Mouse (Mus musculus): ENCODE data around the gene Cnih3. TPM values are rescaled to one million over a fixed set of nuclear protein-coding genes. Genes with fewer than 3 reads are reported as not detected.

The Cnih3 gene
- polyA plus RNA-seq, 1 experiment from 2014 or later: not detected

DNA sequence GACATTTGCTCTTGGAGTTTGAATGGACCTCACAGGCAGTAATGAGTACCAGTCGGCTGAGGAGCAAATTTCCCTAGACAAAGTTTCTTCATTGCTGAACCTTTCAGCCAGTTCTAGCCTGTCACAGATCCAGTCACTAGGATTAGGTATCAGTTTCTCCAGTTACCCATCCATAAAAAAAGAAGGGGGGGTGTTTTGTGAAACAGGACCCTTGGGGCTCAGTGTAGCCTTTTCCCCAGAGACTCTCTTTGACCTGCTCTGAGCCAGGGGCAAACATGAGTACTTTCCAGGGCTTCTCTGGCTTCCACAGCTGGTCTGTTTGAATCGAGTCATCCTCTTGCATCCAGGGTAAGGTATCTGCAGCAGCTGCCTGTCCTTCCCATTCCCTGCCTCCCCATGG lies 5.4 kb downstream of the Cnih3 start:
- ATAC-seq: no peak
- H3K27ac ChIP-seq (ENCODE audit: low read depth): no peak overlapping the region

DNA sequence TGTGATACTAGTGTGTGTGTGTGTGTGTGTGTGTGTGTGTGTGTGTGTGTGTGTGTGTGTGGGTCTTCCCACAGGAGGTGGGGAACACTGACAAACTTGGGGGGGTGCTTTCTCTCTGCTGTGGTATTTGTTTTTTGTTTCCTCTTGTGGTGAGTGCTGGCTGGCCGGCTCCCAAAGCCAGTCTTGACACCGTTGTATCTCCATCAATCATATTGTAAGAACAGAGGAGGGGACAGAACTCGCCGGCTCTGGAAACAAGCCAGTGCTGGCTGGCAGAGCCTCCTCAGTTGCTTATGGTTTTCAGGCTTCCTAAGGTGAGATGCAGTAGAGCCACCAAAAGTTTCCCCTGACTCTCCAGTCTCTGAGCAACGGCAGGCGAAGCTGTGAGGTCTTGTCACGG lies 6.1 kb downstream of the Cnih3 start:
- no peak overlapping the region for H3K4me2 ChIP-seq (ENCODE audit: low read depth, low read length)
- H3K9me3 ChIP-seq (ENCODE audit: low read length): no peaks in the 10 kb centered on the region
- no peak overlapping the region for H3K4me3 ChIP-seq (ENCODE audit: low read depth, low read length)
- H3K27ac ChIP-seq (ENCODE audit: low read depth): no peak overlapping the region
- TF ChIP-seq EP300 (IDR thresholded peaks at IDR 0.05; ENCODE audit: low read depth) (no peak), CTCF (IDR thresholded peaks at IDR 0.05; ENCODE audit: low read depth) (no peak)
- H3K27me3 ChIP-seq (ENCODE audit: insufficient read depth, low read length): peaks cover 29% of the 10 kb centered on the region
- DNase-seq (no peak), ATAC-seq (no peak)
- H3K36me3 ChIP-seq (replicated peaks; ENCODE audit: insufficient read depth, low read length): no peaks in the 10 kb centered on the region
- H3K9ac ChIP-seq (replicated peaks): no peak overlapping the region
- WGBS (ENCODE audit: insufficient replicate concordance): 44% methylated on average over 7 of the region's 7 CpGs
- H3K4me1 ChIP-seq (ENCODE audit: insufficient read depth): peaks cover 1% of the 10 kb centered on the region; the same call in 1 of the 2 replicates

More for the DNA sequence above, 5.4 kb downstream of the Cnih3 start:
- 47% methylated on average over 2 of the region's 2 CpGs for WGBS (ENCODE audit: insufficient replicate concordance)
- peaks cover 4% of the 10 kb centered on the region; the same call in 1 of the 2 replicates for H3K4me1 ChIP-seq (ENCODE audit: insufficient read depth)
- no peak overlapping the region for H3K9ac ChIP-seq (replicated peaks)
- DNase-seq: no peak
- TF ChIP-seq EP300 (IDR thresholded peaks at IDR 0.05; ENCODE audit: low read depth) (no peak), CTCF (IDR thresholded peaks at IDR 0.05; ENCODE audit: low read depth) (no peak)
- H3K27me3 ChIP-seq (ENCODE audit: insufficient read depth, low read length): peaks cover 36% of the 10 kb centered on the region
- no peaks in the 10 kb centered on the region for H3K36me3 ChIP-seq (replicated peaks; ENCODE audit: insufficient read depth, low read length)
- no peaks in the 10 kb centered on the region for H3K9me3 ChIP-seq (ENCODE audit: low read length)
- H3K4me2 ChIP-seq (ENCODE audit: low read depth, low read length): no peak overlapping the region
- no peak overlapping the region for H3K4me3 ChIP-seq (ENCODE audit: low read depth, low read length)

DNA sequence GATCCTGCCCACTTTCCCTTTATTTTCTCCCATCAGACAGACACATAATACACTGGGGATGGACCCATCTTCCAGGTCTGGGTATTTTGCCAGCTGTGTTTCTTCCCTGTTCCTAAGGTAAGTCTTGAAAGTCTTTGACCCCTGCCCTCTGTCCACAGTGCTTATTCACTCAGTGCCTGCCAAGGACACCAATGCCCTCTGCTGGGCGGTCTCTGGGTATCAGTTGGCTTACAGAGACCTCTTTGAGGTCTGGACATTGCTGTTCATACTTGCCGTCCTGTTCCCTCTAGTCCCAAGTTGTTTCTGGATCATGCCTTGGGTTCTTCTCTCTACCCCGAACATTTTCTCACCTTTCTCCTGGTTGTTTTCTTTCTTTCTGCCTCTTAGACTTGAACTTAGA lies 8.3 kb downstream of the Cnih3 start:
- DNase-seq (no peak), ATAC-seq (no peak)
- Histone ChIP-seq H3K9ac (replicated peaks) (no peak overlapping the region), H3K27me3 (ENCODE audit: insufficient read depth, low read length) (peaks cover 8% of the 10 kb centered on the region), H3K36me3 (replicated peaks; ENCODE audit: insufficient read depth, low read length) (no peaks in the 10 kb centered on the region), H3K27ac (ENCODE audit: low read depth) (no peak overlapping the region), H3K4me1 (ENCODE audit: insufficient read depth) (no peaks in the 10 kb centered on the region), H3K4me2 (ENCODE audit: low read depth, low read length) (no peak overlapping the region), H3K9me3 (ENCODE audit: low read length) (no peaks in the 10 kb centered on the region), H3K4me3 (ENCODE audit: low read depth, low read length) (no peak overlapping the region)
- no peak for TF ChIP-seq EP300 (IDR thresholded peaks at IDR 0.05; ENCODE audit: low read depth)
- TF ChIP-seq CTCF (IDR thresholded peaks at IDR 0.05; ENCODE audit: low read depth): peak; percentile 47; the same call in 1 of the 2 replicates
- WGBS (ENCODE audit: insufficient replicate concordance): 64% methylated on average over 3 of the region's 3 CpGs

DNA sequence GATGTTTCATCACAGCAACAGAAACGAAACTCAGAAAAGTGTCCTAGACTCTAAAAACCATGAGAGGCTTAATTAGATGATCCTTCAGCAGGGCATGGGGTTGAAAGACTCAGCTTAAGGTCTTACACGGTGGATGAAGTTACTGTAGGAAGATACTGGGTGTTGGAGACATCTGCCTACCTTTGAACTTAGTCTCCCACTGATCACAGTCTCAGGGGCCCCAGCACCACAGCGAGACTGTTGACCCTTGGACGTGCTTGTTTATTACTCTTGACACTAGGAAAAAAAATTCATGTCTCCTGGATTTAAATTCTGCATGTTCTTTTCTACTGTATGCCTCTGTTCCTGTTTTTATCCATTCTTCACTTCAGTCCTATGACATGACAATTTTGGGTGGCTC lies 11.6 kb downstream of the Cnih3 start:
- Histone ChIP-seq H3K4me1 (ENCODE audit: insufficient read depth) (no peaks in the 10 kb centered on the region), H3K4me3 (ENCODE audit: low read depth, low read length) (no peak overlapping the region), H3K4me2 (ENCODE audit: low read depth, low read length) (no peak overlapping the region), H3K36me3 (replicated peaks; ENCODE audit: insufficient read depth, low read length) (no peaks in the 10 kb centered on the region), H3K9me3 (ENCODE audit: low read length) (no peaks in the 10 kb centered on the region), H3K27me3 (ENCODE audit: insufficient read depth, low read length) (peaks cover 5% of the 10 kb centered on the region; the same call in 1 of the 2 replicates), H3K27ac (ENCODE audit: low read depth) (no peak overlapping the region), H3K9ac (replicated peaks) (no peak overlapping the region)
- DNase-seq (no peak), ATAC-seq (no peak)
- WGBS (ENCODE audit: insufficient replicate concordance): 61% methylated on average over 4 of the region's 4 CpGs
- TF ChIP-seq CTCF (IDR thresholded peaks at IDR 0.05; ENCODE audit: low read depth) (no peak), EP300 (IDR thresholded peaks at IDR 0.05; ENCODE audit: low read depth) (no peak)

DNA sequence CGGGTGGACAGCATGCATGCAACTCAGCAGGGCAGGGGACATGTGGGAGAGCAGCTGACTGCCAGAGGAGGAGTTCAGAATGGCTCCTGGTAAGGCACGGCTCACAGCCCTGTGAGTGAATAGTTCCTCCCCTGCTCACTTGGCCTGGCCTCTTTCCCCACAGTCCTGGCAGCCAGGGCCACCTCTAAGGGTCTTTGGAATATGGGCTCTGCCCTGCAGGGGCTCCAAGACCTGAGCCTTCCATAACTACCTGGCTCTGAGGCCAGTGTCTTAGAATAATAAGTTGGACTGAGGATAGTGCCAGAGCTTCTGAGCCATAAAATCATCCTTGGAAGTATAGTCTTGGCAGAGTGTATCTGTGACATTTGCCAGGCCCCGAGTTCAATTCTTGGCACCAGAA lies 12.9 kb downstream of the Cnih3 start:
- H3K9ac ChIP-seq (replicated peaks): no peak overlapping the region
- peaks cover 5% of the 10 kb centered on the region; the same call in 1 of the 2 replicates for H3K27me3 ChIP-seq (ENCODE audit: insufficient read depth, low read length)
- TF ChIP-seq CTCF (IDR thresholded peaks at IDR 0.05; ENCODE audit: low read depth) (no peak), EP300 (IDR thresholded peaks at IDR 0.05; ENCODE audit: low read depth) (no peak)
- no peak for DNase-seq
- WGBS (ENCODE audit: insufficient replicate concordance): 73% methylated on average over 3 of the region's 3 CpGs
- H3K4me1 ChIP-seq (ENCODE audit: insufficient read depth): no peaks in the 10 kb centered on the region
- ATAC-seq: no peak
- no peaks in the 10 kb centered on the region for H3K36me3 ChIP-seq (replicated peaks; ENCODE audit: insufficient read depth, low read length)
- no peak overlapping the region for H3K4me2 ChIP-seq (ENCODE audit: low read depth, low read length)
- H3K27ac ChIP-seq (ENCODE audit: low read depth): no peak overlapping the region
- no peak overlapping the region for H3K4me3 ChIP-seq (ENCODE audit: low read depth, low read length)
- no peaks in the 10 kb centered on the region for H3K9me3 ChIP-seq (ENCODE audit: low read length)

DNA sequence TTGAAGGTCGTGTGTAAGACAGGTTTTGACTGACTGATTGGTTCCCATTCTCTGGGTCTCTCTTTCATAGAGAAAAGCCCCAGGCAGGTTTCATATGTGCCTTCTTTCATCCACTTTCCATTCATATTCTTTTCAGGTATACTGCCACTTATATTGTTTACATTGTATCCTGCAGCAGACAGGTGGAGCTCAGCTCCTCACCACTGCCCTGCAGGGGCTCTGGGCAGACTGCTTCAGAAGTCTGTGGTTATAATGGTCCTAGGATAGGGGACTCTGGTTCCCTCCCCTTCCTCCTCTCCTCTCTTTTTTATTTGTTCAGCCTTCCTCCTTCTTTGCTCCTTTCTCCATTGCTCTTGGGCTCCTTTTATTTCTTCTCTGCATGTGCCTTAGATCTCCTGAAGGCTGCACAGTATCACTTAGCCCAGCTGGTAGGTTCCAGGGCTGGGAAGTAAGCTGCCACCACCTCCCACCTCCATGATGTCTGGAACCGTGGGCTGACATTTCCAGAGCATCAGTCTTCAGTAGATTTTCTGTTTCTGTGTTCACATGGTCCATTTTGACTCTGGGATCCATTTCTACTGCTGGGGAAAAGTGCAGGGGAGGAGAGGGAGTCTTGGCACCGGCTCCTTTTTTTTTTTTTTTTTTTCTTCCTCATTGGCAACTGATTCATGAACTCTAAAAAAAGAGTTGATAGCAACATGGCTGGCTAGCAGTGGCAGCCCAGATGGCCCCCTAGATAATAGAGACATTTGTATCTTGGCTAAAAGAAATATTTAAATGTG lies 16.6 kb downstream of the Cnih3 start:
- no peaks in the 10 kb centered on the region for H3K4me1 ChIP-seq (ENCODE audit: insufficient read depth)
- H3K27ac ChIP-seq (ENCODE audit: low read depth): no peak overlapping the region
- TF ChIP-seq EP300 (IDR thresholded peaks at IDR 0.05; ENCODE audit: low read depth) (no peak), CTCF (IDR thresholded peaks at IDR 0.05; ENCODE audit: low read depth) (no peak)
- H3K4me3 ChIP-seq (ENCODE audit: low read depth, low read length): no peak overlapping the region
- H3K36me3 ChIP-seq (replicated peaks; ENCODE audit: insufficient read depth, low read length): no peaks in the 10 kb centered on the region
- H3K9ac ChIP-seq (replicated peaks): no peak overlapping the region
- ATAC-seq (no peak), DNase-seq (no peak)
- peaks cover 5% of the 10 kb centered on the region; the same call in 1 of the 2 replicates for H3K27me3 ChIP-seq (ENCODE audit: insufficient read depth, low read length)
- H3K4me2 ChIP-seq (ENCODE audit: low read depth, low read length): no peak overlapping the region
- H3K9me3 ChIP-seq (ENCODE audit: low read length): no peaks in the 10 kb centered on the region
- WGBS (ENCODE audit: insufficient replicate concordance): 21% methylated on average over 3 of the region's 3 CpGs
